Mouse (Mus musculus) CH12.LX (cell line): Measurements from ENCODE around the gene Prkca. TPM values are rescaled to one million over a fixed set of nuclear protein-coding genes. Genes with fewer than 3 reads are reported as not detected.

Experiments
- DNase-seq: peaks from one replicate; pipeline ENCODE4 v3.0.0-alpha.2; 2013; ENCODE audit errors: extremely low read depth
- H3K27ac ChIP-seq: 2 replicates; pipeline ENCODE4 v1.5.1; 2012; ENCODE audit warnings: low read depth, mild to moderate bottlenecking, control low read depth, moderate library complexity; ENCODE audit not compliant: insufficient read depth
- H3K27me3 ChIP-seq: replicated peaks from 2 replicates; pipeline ENCODE3; 2012; ENCODE audit warnings: inconsistent platforms
- H3K36me3 ChIP-seq, 2 experiments: replicated peaks in 1 of 2; 2 replicates each; pipeline versions ENCODE3 to v1.6.1; 2012; ENCODE audit warnings: inconsistent platforms in 1 of 2, low read length in 1 of 2, mild to moderate bottlenecking in 1 of 2, mixed read lengths in 1 of 2, moderate library complexity in 1 of 2; ENCODE audit not compliant: control insufficient read depth in 1 of 2, insufficient read depth in 1 of 2
- H3K4me1 ChIP-seq, 2 experiments: 2 replicates each; pipeline ENCODE4 v1.6.1; 2012; ENCODE audit warnings: inconsistent platforms in 1 of 2, moderate library complexity in 1 of 2; ENCODE audit not compliant: insufficient read depth in 2 of 2, control insufficient read depth in 1 of 2
- H3K4me2 ChIP-seq: 2 replicates; pipeline ENCODE4 v1.6.1; 2012; ENCODE audit warnings: low read depth, mild to moderate bottlenecking, control low read depth; ENCODE audit not compliant: poor library complexity, insufficient read depth, severe bottlenecking
- H3K4me3 ChIP-seq, 3 experiments: fragments of 150-350 bp in 1 of 3; sonication (generic) in 1 of 3; replicated peaks in 1 of 3; 2 replicates each; pipeline versions ENCODE3 to v1.5.1; 2011 to 2012; ENCODE audit warnings: low read depth in 2 of 3, low read length in 2 of 3, mild to moderate bottlenecking in 2 of 3, moderate library complexity in 2 of 3, control low read depth in 1 of 3, improper control_type of control experiment in 1 of 3, inconsistent platforms in 1 of 3, mixed read lengths in 1 of 3; ENCODE audit not compliant: poor library complexity in 1 of 3
- H3K79me2 ChIP-seq: replicated peaks from 2 replicates; pipeline ENCODE4 v1.6.1; 2012; ENCODE audit warnings: mild to moderate bottlenecking, moderate library complexity; ENCODE audit not compliant: control insufficient read depth, poor library complexity, insufficient read depth, severe bottlenecking; ENCODE audit errors: extremely low read depth
- H3K9ac ChIP-seq: 2 replicates; pipeline ENCODE4 v1.6.1; 2012; ENCODE audit warnings: low read depth, mild to moderate bottlenecking, control low read depth, moderate library complexity; ENCODE audit not compliant: insufficient read depth
- H3K9me3 ChIP-seq: replicated peaks from 2 replicates; pipeline ENCODE3; 2012; ENCODE audit warnings: low read length, inconsistent platforms, mixed read lengths
- BHLHE40 ChIP-seq: IDR thresholded peaks from 2 replicates; pipeline ENCODE4 v1.6.1; 2011; ENCODE audit warnings: mild to moderate bottlenecking, low read depth, low read length, improper control_type of control experiment
- ELF1 ChIP-seq: IDR thresholded peaks from 2 replicates; pipeline ENCODE4 v1.6.1; 2014; ENCODE audit warnings: low read depth, mild to moderate bottlenecking, inconsistent platforms, low read length, improper control_type of control experiment
- ETS1 ChIP-seq: conservative IDR thresholded peaks from 2 replicates; pipeline ENCODE4 v1.6.1; 2012; ENCODE audit warnings: low read depth, mild to moderate bottlenecking, inconsistent platforms, low read length, improper control_type of control experiment, moderate library complexity
- GABPA ChIP-seq: IDR thresholded peaks from 2 replicates; pipeline ENCODE4 v1.6.1; 2012; ENCODE audit warnings: low read depth, low read length, improper control_type of control experiment, inconsistent platforms; ENCODE audit not compliant: insufficient replicate concordance
- KAT2A ChIP-seq: IDR thresholded peaks from 2 replicates; pipeline ENCODE4 v1.6.1; 2012; ENCODE audit warnings: low read length, improper control_type of control experiment, inconsistent platforms; ENCODE audit not compliant: insufficient replicate concordance
- MAFK ChIP-seq: IDR thresholded peaks from 2 replicates; pipeline ENCODE4 v1.6.1; 2011; ENCODE audit warnings: low read length, improper control_type of control experiment; ENCODE audit not compliant: insufficient replicate concordance
- RCOR1 ChIP-seq: conservative IDR thresholded peaks from 2 replicates; pipeline ENCODE4 v1.6.1; 2012; ENCODE audit warnings: low read depth, mild to moderate bottlenecking, inconsistent platforms, low read length, improper control_type of control experiment
- SIN3A ChIP-seq: IDR thresholded peaks from 2 replicates; pipeline ENCODE4 v1.6.1; 2012; ENCODE audit warnings: low read length, improper control_type of control experiment, inconsistent platforms
- UBTF ChIP-seq: IDR thresholded peaks from 2 replicates; pipeline ENCODE4 v1.6.1; 2012; ENCODE audit warnings: low read depth, mild to moderate bottlenecking, inconsistent platforms, low read length, improper control_type of control experiment, moderate library complexity
- USF1 ChIP-seq: IDR thresholded peaks from 2 replicates; pipeline ENCODE4 v1.6.1; 2014; ENCODE audit warnings: low read depth, mild to moderate bottlenecking, inconsistent platforms, low read length, improper control_type of control experiment
- USF2 ChIP-seq: conservative IDR thresholded peaks from 2 replicates; pipeline ENCODE4 v1.6.1; 2011; ENCODE audit warnings: low read depth, low read length, improper control_type of control experiment
- ZMIZ1 ChIP-seq: IDR thresholded peaks from 2 replicates; pipeline ENCODE4 v1.6.1; 2012; ENCODE audit warnings: low read depth, mild to moderate bottlenecking, inconsistent platforms, low read length, improper control_type of control experiment
- ZNF384 ChIP-seq: IDR thresholded peaks from 2 replicates; pipeline ENCODE4 v1.6.1; 2012; ENCODE audit warnings: low read depth, low read length, improper control_type of control experiment, inconsistent platforms
- dilution Hi-C: fragments of 300-500 bp; cut with MboI; formaldehyde crosslinking; loops from 2 replicates; pipeline ENCODE4 v1.14.3; 2020; ENCODE audit warnings: low sequenced_read_pairs; ENCODE audit not compliant: extremely low pct_unique_long_range_greater_than_20kb, extremely low pct_ligation_motif_present
- in situ Hi-C: fragments of 300-500 bp; cut with MboI; formaldehyde crosslinking; loops from 3 replicates; pipeline ENCODE4 v1.14.3; 2019; ENCODE audit warnings: low sequenced_read_pairs, low pct_ligation_motif_present, low pct_unique_long_range_greater_than_20kb, mixed read lengths
- polyA plus RNA-seq: library from polyadenylated mRNA; unstranded; fragments of >175 nt; gene quantifications from 2 replicates; pipeline ENCODE4 v1.2.1, GENCODE M21; 2012; ENCODE audit warnings: low read depth; ENCODE audit not compliant: insufficient read length
- total RNA-seq, 2 experiments: library from RNA; depleted of rRNA; stranded (reverse); fragments of 300-350 nt in 1 of 2; fragments of >200 nt in 1 of 2; gene quantifications; 2 replicates each; pipeline ENCODE4 v1.2.3; 2012 to 2014

Prkca gene
- total and polyA plus RNA-seq, 3 experiments, result 40.0 to 107 (median 43.7) TPM

DNA sequence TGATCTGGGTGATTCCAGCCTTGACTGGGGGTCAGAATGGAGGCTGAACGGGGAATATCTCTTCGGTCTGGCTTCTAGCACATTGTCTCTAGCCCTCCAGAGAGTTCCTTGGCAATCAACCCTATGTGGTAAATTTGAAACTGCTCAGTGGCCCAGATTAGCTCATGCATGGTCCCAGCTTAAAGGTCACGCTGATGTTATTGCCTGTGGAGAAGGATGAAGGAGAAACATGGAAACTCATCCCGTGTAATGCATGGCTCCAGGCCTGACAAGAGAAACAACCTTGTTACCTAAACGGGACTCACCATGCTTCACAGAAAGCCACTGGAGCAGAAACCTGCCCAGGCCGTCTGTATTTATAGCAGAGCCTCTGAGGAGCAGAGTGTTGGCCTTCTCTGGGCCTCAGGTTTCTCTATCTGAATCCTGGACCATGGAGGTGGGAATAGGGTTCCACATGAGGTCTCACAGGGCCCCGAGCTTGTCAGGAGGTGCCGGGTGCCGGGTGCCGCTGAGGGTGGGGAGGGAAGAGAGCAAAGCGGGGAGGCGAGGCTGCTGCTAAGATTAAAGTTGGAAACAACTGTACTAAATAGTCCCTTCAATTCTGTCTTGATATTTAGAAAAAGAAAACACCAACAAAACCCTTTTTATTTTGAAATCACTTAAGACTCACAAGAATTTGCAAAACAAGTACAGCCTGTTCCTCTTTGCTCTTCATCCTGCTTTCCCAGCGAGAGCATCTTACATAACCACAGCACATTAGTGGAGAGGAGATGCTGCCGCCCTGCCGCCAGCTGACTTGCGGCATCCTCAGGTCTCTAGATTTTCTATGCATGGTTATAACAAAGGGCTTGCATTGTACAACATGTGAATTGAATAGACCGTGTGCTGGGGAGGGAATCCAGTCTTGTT is 281.9 kb downstream of the Prkca start:
- DNase-seq, result no peak
- Histone ChIP-seq H3K27ac (no peak overlapping the region), H3K36me3 (peaks cover 15 to 68% of the 10 kb centered on the region in 2 experiments), H3K4me1 (peaks cover 0 to 32% of the 10 kb centered on the region in 2 experiments; a peak in 2 of 4 replicates), H3K79me2 (no peaks in the 10 kb centered on the region), H3K27me3 (no peaks in the 10 kb centered on the region), H3K4me2 (no peak overlapping the region), H3K9ac (no peak overlapping the region), H3K4me3 (no peak overlapping the region), H3K9me3 (no peaks in the 10 kb centered on the region)
- in situ Hi-C loops, result no loop called here
- TF ChIP-seq USF2, result no peak
- TF ChIP-seq UBTF, result no peak
- dilution Hi-C loops, result no loop called here

- no peak for TF ChIP-seq ETS1
- no peak for TF ChIP-seq KAT2A
- TF ChIP-seq USF1, result no peak
- no peak for TF ChIP-seq MAFK
- TF ChIP-seq, all 38 proteins: peak for 0
- peaks cover 2% of the 10 kb centered on the region for H3K9me3 ChIP-seq
- no peak overlapping the region for H3K4me3 ChIP-seq
- in situ Hi-C loops, result no loop called here
- dilution Hi-C loops, result no loop called here
- no peaks in the 10 kb centered on the region for H3K27me3 ChIP-seq
- H3K36me3 ChIP-seq, result peaks cover 38 to 77% of the 10 kb centered on the region in 2 experiments
- DNase-seq, result no peak
- no peak overlapping the region for H3K27ac ChIP-seq
- H3K4me2 ChIP-seq, result no peak overlapping the region
- H3K9ac ChIP-seq, result no peak overlapping the region
- no peaks in the 10 kb centered on the region for H3K79me2 ChIP-seq
- H3K4me1 ChIP-seq, result peaks cover 0 to 29% of the 10 kb centered on the region in 2 experiments; a peak in 2 of 4 replicates
Measured at GRCm38 (mm10) chr11:108057138-108057537, 286.6 kb downstream of the Prkca start.

DNA sequence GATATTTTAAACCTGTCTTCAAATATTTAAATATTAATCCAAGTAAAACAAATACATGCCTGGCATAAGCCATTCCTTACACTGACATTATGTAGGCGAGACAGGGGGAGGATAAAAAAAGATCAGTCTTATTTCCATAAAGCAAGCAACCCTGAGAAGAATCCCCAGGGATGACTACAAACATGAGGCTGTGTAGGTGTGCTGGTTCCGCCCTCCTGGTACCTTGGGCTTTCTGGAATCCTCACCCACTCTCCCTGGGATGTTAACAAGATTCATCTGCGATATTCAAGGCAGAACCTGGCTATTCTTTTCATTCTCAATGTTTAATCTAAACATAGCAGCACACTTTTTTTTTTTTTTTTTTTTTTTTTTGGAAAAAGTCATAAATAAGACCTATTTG is 289.1 kb downstream of the Prkca start:
- TF ChIP-seq SIN3A (no peak), USF2 (no peak), ZMIZ1 (no peak), ZNF384 (no peak), BHLHE40 (no peak), RCOR1 (no peak), ELF1 (no peak), GABPA (no peak)
- TF ChIP-seq, all 38 proteins: peak for 0
- Histone ChIP-seq H3K9me3 (peaks cover 2% of the 10 kb centered on the region), H3K79me2 (no peaks in the 10 kb centered on the region), H3K27me3 (no peaks in the 10 kb centered on the region), H3K4me3 (no peak overlapping the region), H3K9ac (no peak overlapping the region), H3K27ac (no peak overlapping the region), H3K4me1 (peaks cover 0 to 20% of the 10 kb centered on the region in 2 experiments; a peak in 2 of 4 replicates), H3K4me2 (no peak overlapping the region), H3K36me3 (peaks cover 43 to 75% of the 10 kb centered on the region in 2 experiments)
- in situ Hi-C loops (no loop called here), dilution Hi-C loops (no loop called here)
- no peak for DNase-seq
